Mouse (Mus musculus): ENCODE measurements around the gene Snx25. TPM values are rescaled to one million over a fixed set of nuclear protein-coding genes. Genes with fewer than 3 reads are reported as not detected.
"Not testable (repeated sequence)": the region's sequence is repeated elsewhere in the genome, so short reads cannot be mapped to it uniquely, and the experiment has no call there.

The Snx25 gene
- polyA plus RNA-seq, 1 experiment = 12.5 TPM

- TF ChIP-seq POLR2A (IDR thresholded peaks at IDR 0.05; ENCODE audit: borderline replicate concordance, control insufficient read depth, low read depth, low read length) = no peak
- TF ChIP-seq CTCF (IDR thresholded peaks at IDR 0.05; ENCODE audit: control insufficient read depth, insufficient read depth, low read length) = no peak
- no peak overlapping the region for H3K4me3 ChIP-seq (replicated peaks; ENCODE audit: control insufficient read depth, low read depth, low read length)
- H3K27ac ChIP-seq (ENCODE audit: control insufficient read depth, insufficient read depth, low read depth, low read length, poor library complexity) = no peak overlapping the region
- no peaks in the 10 kb centered on the region for H3K4me1 ChIP-seq (ENCODE audit: control insufficient read depth, insufficient read depth, low read length)
- WGBS = 84% methylated on average over 3 of the region's 3 CpGs
Measured at GRCm38 (mm10) chr8:46119176-46119575, 32.8 kb downstream of the Snx25 start.

- Histone ChIP-seq H3K27ac (ENCODE audit: control insufficient read depth, insufficient read depth, low read depth, low read length, poor library complexity) (no peak overlapping the region), H3K4me1 (ENCODE audit: control insufficient read depth, insufficient read depth, low read length) (no peaks in the 10 kb centered on the region; the same call in 1 of the 2 replicates), H3K4me3 (replicated peaks; ENCODE audit: control insufficient read depth, low read depth, low read length) (no peak overlapping the region)
- WGBS = 82% methylated on average over 3 of the region's 3 CpGs
- TF ChIP-seq POLR2A (IDR thresholded peaks at IDR 0.05; ENCODE audit: borderline replicate concordance, control insufficient read depth, low read depth, low read length) (no peak), CTCF (IDR thresholded peaks at IDR 0.05; ENCODE audit: control insufficient read depth, insufficient read depth, low read length) (no peak)
Measured at GRCm38 (mm10) chr8:46117172-46117571, 34.8 kb downstream of the Snx25 start.

- H3K4me1 ChIP-seq (ENCODE audit: control insufficient read depth, insufficient read depth, low read length); H3K27ac ChIP-seq (ENCODE audit: control insufficient read depth, insufficient read depth, low read depth, low read length, poor library complexity); H3K4me3 ChIP-seq (replicated peaks; ENCODE audit: control insufficient read depth, low read depth, low read length): not testable (repeated sequence)
Measured at GRCm38 (mm10) chr8:46113421-46114170, 38.4 kb downstream of the Snx25 start.

- no peak overlapping the region for H3K4me3 ChIP-seq (replicated peaks; ENCODE audit: control insufficient read depth, low read depth, low read length)
- H3K27ac ChIP-seq (ENCODE audit: control insufficient read depth, insufficient read depth, low read depth, low read length, poor library complexity) = no peak overlapping the region
- TF ChIP-seq POLR2A (IDR thresholded peaks at IDR 0.05; ENCODE audit: borderline replicate concordance, control insufficient read depth, low read depth, low read length) (no peak), CTCF (IDR thresholded peaks at IDR 0.05; ENCODE audit: control insufficient read depth, insufficient read depth, low read length) (no peak)
- H3K4me1 ChIP-seq (ENCODE audit: control insufficient read depth, insufficient read depth, low read length) = no peaks in the 10 kb centered on the region; the same call in 1 of the 2 replicates
Measured at GRCm38 (mm10) chr8:46107690-46108089, 44.3 kb downstream of the Snx25 start.

- Histone ChIP-seq H3K4me1 (ENCODE audit: control insufficient read depth, insufficient read depth, low read length) (no peaks in the 10 kb centered on the region), H3K27ac (ENCODE audit: control insufficient read depth, insufficient read depth, low read depth, low read length, poor library complexity) (no peak overlapping the region), H3K4me3 (replicated peaks; ENCODE audit: control insufficient read depth, low read depth, low read length) (no peak overlapping the region)
- TF ChIP-seq POLR2A (IDR thresholded peaks at IDR 0.05; ENCODE audit: borderline replicate concordance, control insufficient read depth, low read depth, low read length) = no peak
- TF ChIP-seq CTCF (IDR thresholded peaks at IDR 0.05; ENCODE audit: control insufficient read depth, insufficient read depth, low read length) = no peak
- WGBS = 92% methylated on average over 11 of the region's 11 CpGs
Measured at GRCm38 (mm10) chr8:46103434-46103833, 48.5 kb downstream of the Snx25 start.

GRCm38 (mm10) chr8:46092667-46093360, 59.1 kb downstream of the Snx25 start:
- Histone ChIP-seq H3K4me3 (replicated peaks; ENCODE audit: control insufficient read depth, low read depth, low read length) (no peak overlapping the region), H3K27ac (ENCODE audit: control insufficient read depth, insufficient read depth, low read depth, low read length, poor library complexity) (no peak overlapping the region), H3K4me1 (ENCODE audit: control insufficient read depth, insufficient read depth, low read length) (no peaks in the 10 kb centered on the region)
- no peak for TF ChIP-seq POLR2A (IDR thresholded peaks at IDR 0.05; ENCODE audit: borderline replicate concordance, control insufficient read depth, low read depth, low read length)
- no peak for TF ChIP-seq CTCF (IDR thresholded peaks at IDR 0.05; ENCODE audit: control insufficient read depth, insufficient read depth, low read length)
- 78% methylated on average over 6 of the region's 6 CpGs for WGBS

- H3K4me1 ChIP-seq (ENCODE audit: control insufficient read depth, insufficient read depth, low read length) = no peaks in the 10 kb centered on the region
- 87% methylated on average over 5 of the region's 5 CpGs for WGBS
- H3K27ac ChIP-seq (ENCODE audit: control insufficient read depth, insufficient read depth, low read depth, low read length, poor library complexity) = no peak overlapping the region
Measured at GRCm38 (mm10) chr8:46083141-46083540, 68.8 kb downstream of the Snx25 start.

GRCm38 (mm10) chr8:46081030-46081429, 70.9 kb downstream of the Snx25 start:
- 77% methylated on average over 2 of the region's 2 CpGs for WGBS
- H3K27ac ChIP-seq (ENCODE audit: control insufficient read depth, insufficient read depth, low read depth, low read length, poor library complexity) = no peak overlapping the region
- H3K4me1 ChIP-seq (ENCODE audit: control insufficient read depth, insufficient read depth, low read length) = no peaks in the 10 kb centered on the region
- no peak for TF ChIP-seq CTCF (IDR thresholded peaks at IDR 0.05; ENCODE audit: control insufficient read depth, insufficient read depth, low read length)
- TF ChIP-seq POLR2A (IDR thresholded peaks at IDR 0.05; ENCODE audit: borderline replicate concordance, control insufficient read depth, low read depth, low read length) = no peak
- H3K4me3 ChIP-seq (replicated peaks; ENCODE audit: control insufficient read depth, low read depth, low read length) = no peak overlapping the region

More at GRCm38 (mm10) chr8:46083141-46083540, 68.8 kb downstream of the Snx25 start:
- TF ChIP-seq POLR2A (IDR thresholded peaks at IDR 0.05; ENCODE audit: borderline replicate concordance, control insufficient read depth, low read depth, low read length) (no peak), CTCF (IDR thresholded peaks at IDR 0.05; ENCODE audit: control insufficient read depth, insufficient read depth, low read length) (no peak)
- no peak overlapping the region for H3K4me3 ChIP-seq (replicated peaks; ENCODE audit: control insufficient read depth, low read depth, low read length)
